Mouse (Mus musculus) midbrain, embryonic 15.5 days (tissue): ENCODE data around the gene Henmt1. TPM values are rescaled to one million over a fixed set of nuclear protein-coding genes. Genes with fewer than 3 reads are reported as not detected.

Experiments used
- ATAC-seq: fragments of 200-750 bp; cut with Nextera tagmentation; replicated peaks from 2 replicates; pipeline ENCODE4 v1.8.0; 2017; ENCODE audit warnings: moderate TSS enrichment
- H3K27ac ChIP-seq: fragments of 300-500 bp; sonication (generic); 2 replicates; pipeline ENCODE4 v1.5.1; 2015; ENCODE audit warnings: mild to moderate bottlenecking, inconsistent platforms
- H3K27me3 ChIP-seq: fragments of 300-500 bp; sonication (generic); replicated peaks from 2 replicates; pipeline ENCODE4 v1.6.1; 2015; ENCODE audit warnings: inconsistent platforms
- H3K36me3 ChIP-seq: fragments of 300-500 bp; sonication (generic); replicated peaks from 2 replicates; pipeline ENCODE4 v1.6.1; 2015; ENCODE audit warnings: inconsistent platforms
- H3K4me1 ChIP-seq: fragments of 300-500 bp; sonication (generic); 2 replicates; pipeline ENCODE4 v1.6.1; 2015; ENCODE audit warnings: inconsistent platforms
- H3K4me2 ChIP-seq: fragments of 300-500 bp; sonication (generic); 2 replicates; pipeline ENCODE4 v1.6.1; 2015; ENCODE audit warnings: inconsistent platforms, mild to moderate bottlenecking, moderate library complexity
- H3K4me3 ChIP-seq: fragments of 300-500 bp; sonication (generic); 2 replicates; pipeline ENCODE4 v1.5.1; 2015; ENCODE audit warnings: mild to moderate bottlenecking, inconsistent platforms
- H3K9ac ChIP-seq: fragments of 300-500 bp; sonication (generic); 2 replicates; pipeline ENCODE4 v1.6.1; 2015; ENCODE audit warnings: mild to moderate bottlenecking, inconsistent platforms
- H3K9me3 ChIP-seq: fragments of 300-500 bp; sonication (generic); 2 replicates; pipeline ENCODE4 v1.6.1; 2016; ENCODE audit warnings: inconsistent platforms
- WGBS: fragments of 180-500 bp; shearing (Covaris S2); methylation state at CpG from one replicate; pipeline ENCODE4 v1.1.7; 2015; ENCODE audit warnings: mixed read lengths; 5-methylcytosine and 5-hydroxymethylcytosine counted together
- polyA plus RNA-seq: library from polyadenylated mRNA; unstranded; fragments of >200 nt; fragmentation: Nextera tagmentation; extraction: Ambion mirVana; gene quantifications from 2 replicates; pipeline ENCODE4 v1.2.1, GENCODE M21; 2015

The Henmt1 gene
- polyA plus RNA-seq, 1 experiment from 2014 or later: 3.4 TPM

DNA sequence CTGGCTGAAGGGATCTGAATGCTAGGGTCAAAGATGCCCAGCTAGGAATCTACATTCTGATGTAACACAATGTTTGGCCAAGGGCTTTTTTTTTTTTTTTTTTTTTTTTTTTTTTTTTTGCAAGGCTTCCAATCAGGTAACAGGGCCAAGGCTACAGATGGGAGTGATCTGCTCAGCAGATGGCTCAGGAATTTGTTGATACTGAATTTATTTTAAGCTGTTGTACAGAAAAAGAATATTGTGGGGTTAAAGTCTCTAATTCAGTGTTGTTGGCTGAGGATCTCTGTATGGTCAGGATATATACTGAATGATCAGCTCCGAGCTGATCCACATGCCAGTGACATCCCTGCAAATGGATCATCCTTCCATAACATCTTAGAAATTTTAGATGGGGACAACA lies 23.7 kb upstream of the Henmt1 start:
- no peak overlapping the region for H3K9ac ChIP-seq
- no peak overlapping the region for H3K27ac ChIP-seq
- no peak overlapping the region for H3K4me2 ChIP-seq
- WGBS: 95% methylated on average over 1 of the region's 1 CpGs
- H3K4me1 ChIP-seq: peaks cover 6% of the 10 kb centered on the region
- ATAC-seq: no peak
- no peaks in the 10 kb centered on the region for H3K9me3 ChIP-seq
- H3K36me3 ChIP-seq: no peaks in the 10 kb centered on the region
- no peak overlapping the region for H3K4me3 ChIP-seq
- H3K27me3 ChIP-seq: no peaks in the 10 kb centered on the region

DNA sequence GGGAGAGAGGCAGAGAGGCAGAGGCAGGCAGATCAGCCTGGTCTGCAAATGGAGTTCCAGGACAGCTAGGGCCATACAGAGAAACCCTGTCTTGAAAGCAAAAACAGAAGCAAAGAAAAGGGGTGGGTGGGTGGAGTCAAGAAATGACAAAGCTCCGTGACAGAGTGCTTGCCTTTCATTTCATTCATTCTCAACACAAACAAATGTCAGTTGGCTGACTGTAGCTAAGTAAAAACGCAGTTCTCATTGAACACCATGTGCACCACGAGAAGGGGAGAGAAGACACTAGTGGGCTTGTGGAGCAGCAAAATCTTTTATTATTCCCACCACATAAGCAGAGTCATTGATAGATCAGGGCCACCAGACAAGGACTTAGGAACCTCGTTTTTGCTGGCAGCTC lies 22.8 kb upstream of the Henmt1 start:
- 30% methylated on average over 4 of the region's 4 CpGs for WGBS
- peaks cover 6% of the 10 kb centered on the region for H3K4me1 ChIP-seq
- no peak overlapping the region for H3K9ac ChIP-seq
- no peak overlapping the region for H3K4me3 ChIP-seq
- no peaks in the 10 kb centered on the region for H3K9me3 ChIP-seq
- ATAC-seq: no peak
- no peaks in the 10 kb centered on the region for H3K36me3 ChIP-seq
- H3K27ac ChIP-seq: no peak overlapping the region
- no peak overlapping the region for H3K4me2 ChIP-seq
- no peaks in the 10 kb centered on the region for H3K27me3 ChIP-seq

DNA sequence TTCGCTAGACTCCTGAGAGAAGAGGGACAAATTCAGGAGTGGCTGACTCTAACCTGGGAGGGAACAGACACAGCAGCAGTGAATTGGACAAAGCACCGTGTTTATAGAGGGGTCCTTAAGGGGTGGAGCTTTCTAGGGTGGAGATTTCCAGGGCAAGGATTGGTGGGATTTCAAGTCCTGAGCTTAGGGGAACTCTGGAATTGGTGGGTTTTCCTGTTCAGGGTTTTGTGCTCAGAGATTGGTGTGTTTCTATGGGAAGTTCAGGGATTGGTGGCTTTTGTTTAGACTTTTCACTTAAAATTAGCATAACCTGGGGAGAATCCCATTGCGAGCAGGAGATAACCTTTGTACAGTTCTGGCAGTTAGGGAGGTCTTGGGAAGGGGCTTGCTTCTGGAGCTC lies 21.7 kb upstream of the Henmt1 start:
- Histone ChIP-seq H3K27me3 (no peaks in the 10 kb centered on the region), H3K4me3 (no peak overlapping the region), H3K4me2 (no peak overlapping the region), H3K4me1 (no peaks in the 10 kb centered on the region), H3K36me3 (no peaks in the 10 kb centered on the region), H3K9me3 (no peaks in the 10 kb centered on the region), H3K9ac (no peak overlapping the region), H3K27ac (no peak overlapping the region)
- ATAC-seq: no peak
- 40% methylated on average over 3 of the region's 3 CpGs for WGBS

DNA sequence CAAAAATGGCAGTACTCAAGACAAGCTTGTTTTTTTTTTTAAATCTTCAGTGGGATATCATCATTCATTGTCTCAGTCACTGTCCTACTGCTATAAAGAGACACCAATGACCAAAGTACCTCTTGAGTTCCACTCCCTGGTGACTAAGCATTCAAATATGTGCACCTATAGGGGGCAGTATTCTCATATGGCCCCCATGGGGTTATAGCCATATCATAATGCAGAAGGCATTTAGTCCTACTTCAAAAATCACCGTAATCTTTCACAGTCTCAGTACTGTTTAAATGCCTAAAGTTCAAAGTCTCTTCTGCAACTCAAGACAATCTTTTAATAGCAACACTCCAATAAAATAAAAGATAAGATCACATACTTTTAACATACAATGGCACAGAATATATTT lies 20.8 kb upstream of the Henmt1 start:
- H3K4me3 ChIP-seq: no peak overlapping the region
- H3K27me3 ChIP-seq: no peaks in the 10 kb centered on the region
- ATAC-seq: no peak
- no peaks in the 10 kb centered on the region for H3K4me1 ChIP-seq
- H3K9me3 ChIP-seq: no peaks in the 10 kb centered on the region
- H3K4me2 ChIP-seq: no peak overlapping the region
- H3K27ac ChIP-seq: no peak overlapping the region
- WGBS: 96% methylated on average over 1 of the region's 1 CpGs
- H3K9ac ChIP-seq: no peak overlapping the region
- H3K36me3 ChIP-seq: no peaks in the 10 kb centered on the region

DNA sequence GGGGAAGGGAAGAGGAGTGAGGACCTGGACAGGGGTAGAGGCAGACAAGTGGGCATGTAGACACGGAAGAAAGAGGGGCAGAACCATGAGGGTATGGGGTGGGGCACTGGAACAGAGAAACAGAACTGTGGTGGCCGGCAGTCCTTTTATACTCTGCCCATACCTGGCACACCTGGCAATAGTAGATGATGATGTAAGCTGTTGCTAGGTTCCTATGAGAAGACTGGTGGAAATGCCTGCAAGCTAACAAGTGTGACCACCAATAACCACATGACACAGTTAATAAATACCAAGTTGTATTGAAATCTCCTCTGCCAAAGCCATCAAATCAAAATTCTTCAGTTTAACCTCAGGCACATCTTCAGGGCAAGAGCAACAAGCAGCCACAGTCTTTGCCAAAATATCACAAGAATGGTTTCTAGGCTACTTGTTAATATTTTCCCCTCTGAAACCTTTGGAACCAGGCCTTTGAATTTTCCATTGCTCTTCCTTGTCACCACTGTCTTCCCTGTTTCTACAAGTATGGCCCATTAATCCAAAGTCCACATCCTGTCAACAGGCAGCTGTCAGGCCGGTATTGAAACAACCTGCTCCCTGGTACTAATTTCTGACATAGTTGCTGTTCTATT lies 19.1 kb upstream of the Henmt1 start:
- H3K9ac ChIP-seq: no peak overlapping the region
- H3K36me3 ChIP-seq: no peaks in the 10 kb centered on the region
- WGBS: 96% methylated on average over 3 of the region's 3 CpGs
- no peaks in the 10 kb centered on the region for H3K27me3 ChIP-seq
- no peak for ATAC-seq
- no peak overlapping the region for H3K4me2 ChIP-seq
- H3K4me1 ChIP-seq: no peaks in the 10 kb centered on the region
- no peak overlapping the region for H3K4me3 ChIP-seq
- no peak overlapping the region for H3K27ac ChIP-seq
- H3K9me3 ChIP-seq: no peaks in the 10 kb centered on the region

DNA sequence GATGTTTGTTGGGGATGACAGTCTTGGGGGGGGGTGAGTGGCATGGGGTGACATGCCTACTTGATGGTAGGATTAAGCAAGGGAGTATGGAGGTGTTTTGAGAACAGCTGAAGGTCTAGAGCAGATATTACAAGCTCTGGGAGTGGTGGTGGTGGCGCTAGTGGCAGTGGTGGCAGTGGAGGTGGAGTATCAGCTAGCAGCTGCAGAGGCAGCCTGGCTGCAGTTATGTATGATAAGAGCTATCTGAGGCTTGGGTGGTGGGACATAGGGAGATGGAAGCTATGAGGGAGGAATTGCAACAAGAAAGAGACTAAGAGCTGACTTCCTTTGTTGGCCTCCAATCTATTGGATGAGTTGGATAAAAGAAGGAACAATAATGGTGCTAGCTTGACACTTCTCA lies 17.9 kb upstream of the Henmt1 start:
- Histone ChIP-seq H3K4me2 (no peak overlapping the region), H3K36me3 (no peaks in the 10 kb centered on the region), H3K4me1 (no peaks in the 10 kb centered on the region), H3K9me3 (no peaks in the 10 kb centered on the region), H3K4me3 (no peak overlapping the region), H3K27me3 (no peaks in the 10 kb centered on the region), H3K27ac (no peak overlapping the region), H3K9ac (no peak overlapping the region)
- no peak for ATAC-seq
- 100% methylated on average over 1 of the region's 1 CpGs for WGBS

DNA sequence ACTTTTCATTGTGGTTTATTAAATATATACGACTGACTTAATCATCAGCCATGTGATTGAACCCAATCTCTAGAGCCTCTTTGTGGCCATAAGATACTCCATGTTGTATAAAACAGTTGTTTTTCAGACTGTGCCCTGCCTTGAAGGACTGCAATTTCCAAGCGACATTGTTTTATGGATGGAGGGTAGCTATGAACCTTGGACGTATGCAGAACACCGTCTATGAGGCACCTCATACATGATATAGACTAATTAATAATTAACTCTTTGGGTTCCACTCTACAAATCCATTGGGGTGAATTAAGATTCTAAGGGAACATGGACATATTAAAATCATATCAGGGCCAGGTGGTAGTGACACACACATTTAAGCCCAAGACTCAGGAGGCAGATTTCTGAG lies 14.0 kb upstream of the Henmt1 start:
- H3K27ac ChIP-seq: no peak overlapping the region
- no peaks in the 10 kb centered on the region for H3K9me3 ChIP-seq
- no peaks in the 10 kb centered on the region for H3K4me1 ChIP-seq
- no peak overlapping the region for H3K9ac ChIP-seq
- H3K36me3 ChIP-seq: no peaks in the 10 kb centered on the region
- no peak overlapping the region for H3K4me3 ChIP-seq
- 94% methylated on average over 4 of the region's 4 CpGs for WGBS
- H3K27me3 ChIP-seq: no peaks in the 10 kb centered on the region
- H3K4me2 ChIP-seq: no peak overlapping the region
- ATAC-seq: no peak

DNA sequence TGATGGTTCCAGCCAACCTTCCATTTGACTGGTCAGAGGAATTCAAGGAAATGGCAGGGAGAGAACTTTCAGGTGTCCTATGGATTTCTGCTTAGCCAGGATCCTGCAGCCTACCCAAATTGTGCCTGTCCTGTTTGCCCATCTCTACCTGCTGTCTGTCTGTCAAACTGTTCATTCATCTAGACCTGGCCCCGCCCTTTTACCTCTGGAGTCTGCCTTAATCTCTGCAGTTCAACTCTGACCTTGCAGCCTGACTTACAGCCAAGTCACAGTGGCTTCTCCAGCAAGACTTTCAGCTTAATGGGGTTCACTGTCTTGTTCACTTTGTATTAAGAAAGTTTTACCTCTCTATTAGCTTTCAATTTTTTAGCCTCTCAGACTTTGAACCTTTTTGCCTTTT lies 13.4 kb upstream of the Henmt1 start:
- Histone ChIP-seq H3K9ac (no peak overlapping the region), H3K27me3 (no peaks in the 10 kb centered on the region), H3K4me1 (no peaks in the 10 kb centered on the region), H3K4me2 (no peak overlapping the region), H3K27ac (no peak overlapping the region), H3K36me3 (no peaks in the 10 kb centered on the region), H3K4me3 (no peak overlapping the region), H3K9me3 (no peaks in the 10 kb centered on the region)
- ATAC-seq: no peak
- WGBS: 65% methylated on average over 1 of the region's 1 CpGs

DNA sequence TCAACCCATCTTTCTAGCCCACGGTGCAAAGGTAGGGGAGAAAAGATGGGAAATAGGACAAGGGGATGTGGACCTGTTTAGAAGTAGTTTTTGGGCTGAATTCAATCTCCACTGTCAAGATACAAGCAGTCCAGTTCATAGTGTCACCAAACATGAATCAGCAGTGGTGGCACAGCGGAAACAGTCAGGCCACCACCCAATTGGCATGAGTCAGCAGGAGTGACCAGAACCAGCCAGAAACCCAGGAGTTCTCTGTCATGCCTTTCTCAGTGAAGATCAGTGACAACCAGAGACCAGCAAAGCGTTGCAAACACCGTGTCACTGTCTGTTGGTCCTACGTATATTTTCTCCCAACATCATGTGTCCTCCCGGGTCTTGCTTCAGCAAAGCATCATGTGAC lies 6.1 kb upstream of the Henmt1 start:
- Histone ChIP-seq H3K36me3 (no peaks in the 10 kb centered on the region), H3K4me3 (no peak overlapping the region), H3K4me2 (no peak overlapping the region), H3K27me3 (no peaks in the 10 kb centered on the region), H3K9me3 (no peaks in the 10 kb centered on the region), H3K9ac (no peak overlapping the region), H3K4me1 (no peaks in the 10 kb centered on the region), H3K27ac (no peak overlapping the region)
- no peak for ATAC-seq
- WGBS: 93% methylated on average over 6 of the region's 6 CpGs

DNA sequence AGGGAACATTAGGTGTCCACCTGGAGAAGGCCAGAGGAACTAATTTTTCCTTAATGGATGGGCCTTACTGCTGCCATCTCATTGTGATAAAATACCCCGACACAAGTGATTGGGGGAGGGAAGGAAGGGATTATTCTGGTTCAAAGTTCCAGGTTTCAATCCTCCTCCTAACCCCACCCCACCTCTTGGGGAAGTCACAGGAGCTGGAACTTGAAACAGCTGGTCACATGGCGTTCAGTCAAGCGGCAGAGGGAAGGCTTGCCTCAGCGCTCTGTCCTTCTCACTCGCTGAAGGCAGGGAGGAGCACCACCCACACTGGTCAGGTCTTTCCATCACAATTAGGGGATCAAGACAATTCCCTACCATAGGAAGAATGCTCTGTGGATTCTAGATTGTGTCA lies 982 bp upstream of the Henmt1 start:
- no peak for ATAC-seq
- Histone ChIP-seq H3K36me3 (no peaks in the 10 kb centered on the region), H3K9ac (no peak overlapping the region), H3K9me3 (no peaks in the 10 kb centered on the region), H3K4me1 (no peaks in the 10 kb centered on the region), H3K27ac (no peak overlapping the region), H3K4me2 (no peak overlapping the region), H3K27me3 (no peaks in the 10 kb centered on the region), H3K4me3 (no peak overlapping the region)
- 85% methylated on average over 5 of the region's 5 CpGs for WGBS

DNA sequence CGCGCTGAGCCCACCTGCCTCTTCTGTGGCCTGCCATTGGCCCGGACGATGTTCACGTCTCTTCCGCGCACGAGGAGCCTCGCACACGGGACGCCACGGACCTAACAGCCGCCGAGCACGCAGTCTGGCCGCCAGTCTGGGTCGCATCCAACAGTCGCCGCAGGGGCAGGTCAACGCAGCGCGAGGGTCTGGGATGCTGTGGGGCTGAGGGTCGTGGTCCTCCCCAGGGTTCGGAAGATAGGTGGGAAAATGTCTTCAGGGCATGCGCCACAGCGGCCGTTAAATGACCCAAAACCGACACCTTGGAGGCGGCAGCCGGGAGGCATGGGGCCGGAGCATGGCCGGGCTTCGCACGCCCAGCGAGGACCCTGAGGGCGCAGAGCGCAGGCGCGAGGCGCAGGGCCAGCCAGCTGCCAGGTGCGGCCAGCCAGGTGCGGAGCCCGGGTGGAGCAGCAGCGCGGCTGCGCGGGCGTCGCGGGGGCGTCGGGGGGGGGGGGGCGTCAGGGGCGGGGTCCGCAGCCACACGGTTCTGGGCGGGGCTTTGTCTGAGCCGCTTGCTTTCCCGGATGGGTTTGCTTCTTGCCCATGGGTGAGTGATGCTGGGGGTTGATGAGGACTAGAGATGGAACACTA lies 444 bp downstream of the Henmt1 start, which contains the start of gene Gm9857:
Gene Gm9857, minus strand, starts transcription at position 445 of the 633 bp plus-strand sequence.
- peak within 1 kb of the TSS; percentile 34 for H3K4me3 ChIP-seq
- no peak within 1 kb of the TSS for H3K27ac ChIP-seq
- no peaks in the 10 kb centered on the region for H3K9me3 ChIP-seq
- peak within 1 kb of the TSS; percentile 55 for H3K4me2 ChIP-seq
- 58% methylated on average over 44 of the region's 59 CpGs for WGBS
- peak; percentile 95 for ATAC-seq
- no peaks in the 10 kb centered on the region for H3K4me1 ChIP-seq
- no peaks in the 10 kb centered on the region for H3K36me3 ChIP-seq
- H3K27me3 ChIP-seq: no peaks in the 10 kb centered on the region
- H3K9ac ChIP-seq: peak within 1 kb of the TSS; percentile 37

DNA sequence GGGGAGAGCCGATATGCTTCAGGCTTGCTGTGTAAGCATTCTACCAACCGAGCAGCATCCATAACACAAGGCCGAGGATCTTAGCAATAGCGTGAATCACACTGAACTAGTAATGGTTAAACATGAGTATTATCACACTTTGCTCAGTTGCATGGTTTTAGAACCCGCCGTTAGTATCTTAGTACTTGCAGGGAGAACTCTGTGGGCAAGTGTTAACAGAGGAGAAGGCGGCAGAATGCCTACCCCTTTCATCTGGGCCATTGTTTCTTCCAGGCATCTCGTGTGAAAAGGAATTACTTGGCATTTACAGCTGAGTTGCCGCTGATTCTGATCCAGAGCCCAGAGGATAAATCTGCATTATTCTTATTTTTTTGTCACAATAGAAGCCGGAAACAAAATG lies 1.3 kb downstream of the Henmt1 start:
- H3K4me2 ChIP-seq: no peak overlapping the region
- H3K36me3 ChIP-seq: no peaks in the 10 kb centered on the region
- H3K4me1 ChIP-seq: no peaks in the 10 kb centered on the region
- no peaks in the 10 kb centered on the region for H3K9me3 ChIP-seq
- no peak overlapping the region for H3K9ac ChIP-seq
- no peaks in the 10 kb centered on the region for H3K27me3 ChIP-seq
- WGBS: 75% methylated on average over 10 of the region's 10 CpGs
- no peak for ATAC-seq
- H3K27ac ChIP-seq: no peak overlapping the region
- H3K4me3 ChIP-seq: no peak overlapping the region

DNA sequence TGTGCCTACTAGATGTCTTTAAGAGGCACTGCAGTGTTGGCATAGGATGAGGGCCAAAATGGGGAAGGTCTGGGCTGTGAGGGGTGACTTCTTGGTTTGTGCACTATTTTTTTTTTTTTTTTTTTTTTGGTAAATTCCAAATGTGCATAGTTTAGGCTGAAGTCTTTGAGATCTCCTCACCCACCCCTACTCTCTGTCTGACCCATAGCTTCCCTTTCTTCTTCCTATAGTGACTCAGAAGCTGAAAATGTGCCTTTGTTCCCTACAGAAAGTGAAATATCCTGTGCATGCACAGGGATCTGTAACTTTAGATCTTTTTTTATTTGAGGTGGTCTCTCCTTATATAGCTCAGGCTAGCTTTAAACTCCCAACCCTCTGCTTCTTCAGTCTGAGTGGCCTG lies 18.3 kb downstream of the Henmt1 start:
- H3K27ac ChIP-seq: no peak overlapping the region
- H3K4me3 ChIP-seq: no peak overlapping the region
- H3K9me3 ChIP-seq: no peaks in the 10 kb centered on the region
- H3K4me2 ChIP-seq: no peak overlapping the region
- no peak overlapping the region for H3K9ac ChIP-seq
- H3K36me3 ChIP-seq: no peaks in the 10 kb centered on the region
- no peak for ATAC-seq
- no peaks in the 10 kb centered on the region for H3K27me3 ChIP-seq
- H3K4me1 ChIP-seq: peaks cover 16% of the 10 kb centered on the region
